Mouse (Mus musculus) embryonic fibroblast, embryonic 13.5 days (primary cell): Measurements from ENCODE around the gene Cdkal1.

Experiments
- CTCF ChIP-seq: IDR thresholded peaks from 2 replicates; pipeline ENCODE4 v1.5.1; 2011; ENCODE audit warnings: mild to moderate bottlenecking, control low read depth, low read length, moderate library complexity, borderline replicate concordance; ENCODE audit not compliant: insufficient read depth
- POLR2A ChIP-seq: IDR thresholded peaks from 2 replicates; pipeline ENCODE4 v1.6.1; 2011; ENCODE audit warnings: low read depth, mild to moderate bottlenecking, control low read depth, low read length, moderate library complexity

GRCm38 (mm10) chr13:29866780-29867179 is 11.3 kb upstream of the Cdkal1 start:
- TF ChIP-seq CTCF, result no peak
- no peak for TF ChIP-seq POLR2A
